Mouse (Mus musculus): Measurements from ENCODE around the gene Tmem150a.

The Tmem150a gene

GRCm38 (mm10) chr6:72355066-72355911, at the start of gene Tmem150a:
TSS of gene Tmem150a (plus strand) at chr6:72355447.
- in situ Hi-C loops (cut with MboI; ENCODE audit: low pct_unique_long_range_greater_than_20kb in 1 of 2, low sequenced_read_pairs in 2 of 2, unreplicated experiment in 1 of 2), result no loop called here

GRCm38 (mm10) chr6:72312198-72312597, 43.0 kb upstream of the Tmem150a start:
- in situ Hi-C loops (cut with MboI; ENCODE audit: low pct_unique_long_range_greater_than_20kb in 1 of 2, low sequenced_read_pairs in 2 of 2, unreplicated experiment in 1 of 2), result no loop called here

- in situ Hi-C loops (cut with MboI; ENCODE audit: low pct_unique_long_range_greater_than_20kb in 1 of 2, low sequenced_read_pairs in 2 of 2, unreplicated experiment in 1 of 2), result no loop called here
Measured at GRCm38 (mm10) chr6:72313124-72313867, 42.0 kb upstream of the Tmem150a start.

GRCm38 (mm10) chr6:72315384-72315783, 39.9 kb upstream of the Tmem150a start:
- in situ Hi-C loops (cut with MboI; ENCODE audit: low pct_unique_long_range_greater_than_20kb in 1 of 2, low sequenced_read_pairs in 2 of 2, unreplicated experiment in 1 of 2), result no loop called here

GRCm38 (mm10) chr6:72316044-72316443, 39.2 kb upstream of the Tmem150a start:
- in situ Hi-C loops (cut with MboI; ENCODE audit: low pct_unique_long_range_greater_than_20kb in 1 of 2, low sequenced_read_pairs in 2 of 2, unreplicated experiment in 1 of 2), result no loop called here

DNA sequence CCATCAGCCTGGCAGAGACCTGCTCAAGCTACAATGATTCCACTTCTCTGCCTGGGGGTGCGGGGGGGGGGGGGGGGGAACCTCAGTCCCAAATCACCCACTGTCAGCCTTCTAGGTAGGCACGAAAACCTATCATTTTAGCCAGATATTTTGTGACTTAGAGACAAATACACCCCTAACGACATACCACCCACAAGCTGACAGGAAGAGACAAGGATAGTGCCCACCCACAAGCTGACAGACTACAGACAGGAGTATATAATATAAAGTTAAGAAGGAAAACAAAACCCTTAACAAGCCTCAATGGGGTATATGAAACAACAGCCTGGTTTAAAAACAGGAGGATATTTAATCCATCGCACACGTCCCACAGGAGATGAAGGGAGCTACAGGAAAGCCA, 36.8 kb upstream of the Tmem150a start:
- in situ Hi-C loops (cut with MboI; ENCODE audit: low pct_unique_long_range_greater_than_20kb in 1 of 2, low sequenced_read_pairs in 2 of 2, unreplicated experiment in 1 of 2), result no loop called here

DNA sequence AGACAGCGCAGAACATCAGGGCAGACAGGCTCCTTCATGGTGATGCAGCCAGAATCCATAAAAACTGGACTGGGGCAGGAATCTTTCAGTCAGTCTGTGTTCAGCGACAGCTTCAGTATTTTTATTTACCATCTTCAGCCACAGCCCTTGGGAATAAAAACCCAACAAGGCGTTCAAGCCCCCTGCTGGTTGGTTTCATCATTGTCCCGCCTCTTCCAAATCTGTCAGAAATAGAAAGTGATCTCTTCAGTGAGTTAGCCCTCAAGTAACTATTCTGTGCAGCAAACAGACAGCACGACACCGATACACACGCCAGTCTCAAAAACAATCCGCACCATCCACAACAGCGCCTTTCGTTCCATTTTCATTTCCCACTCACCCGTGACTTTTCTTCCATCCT, 36.2 kb upstream of the Tmem150a start:
- in situ Hi-C loops (cut with MboI; ENCODE audit: low pct_unique_long_range_greater_than_20kb in 1 of 2, low sequenced_read_pairs in 2 of 2, unreplicated experiment in 1 of 2), result no loop called here

GRCm38 (mm10) chr6:72322936-72323335, 32.3 kb upstream of the Tmem150a start:
- in situ Hi-C loops (cut with MboI; ENCODE audit: low pct_unique_long_range_greater_than_20kb in 1 of 2, low sequenced_read_pairs in 2 of 2, unreplicated experiment in 1 of 2), result no loop called here

- in situ Hi-C loops (cut with MboI; ENCODE audit: low pct_unique_long_range_greater_than_20kb in 1 of 2, low sequenced_read_pairs in 2 of 2, unreplicated experiment in 1 of 2), result no loop called here
Measured at GRCm38 (mm10) chr6:72323786-72324508, 31.3 kb upstream of the Tmem150a start.

DNA sequence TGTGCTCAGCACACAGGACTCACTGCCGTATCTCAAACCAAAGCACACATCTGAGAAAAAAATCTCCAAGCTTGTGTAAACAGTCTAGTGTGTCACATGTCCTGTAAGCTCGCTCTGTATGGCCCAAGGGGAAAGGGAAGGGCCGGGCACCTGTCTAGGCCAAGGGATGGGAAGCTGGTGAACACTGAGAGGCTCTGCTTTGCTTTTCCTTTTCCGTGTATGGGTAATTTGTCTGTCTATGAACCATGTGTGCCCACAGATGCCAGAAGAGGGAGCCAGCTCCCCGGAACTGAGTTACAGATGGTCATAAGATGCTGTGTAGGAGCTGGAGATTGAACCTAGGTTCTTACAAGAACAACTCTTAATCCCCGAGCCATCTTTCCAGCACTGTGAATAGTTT, 29.0 kb upstream of the Tmem150a start:
- in situ Hi-C loops (cut with MboI; ENCODE audit: low pct_unique_long_range_greater_than_20kb in 1 of 2, low sequenced_read_pairs in 2 of 2, unreplicated experiment in 1 of 2), result no loop called here

DNA sequence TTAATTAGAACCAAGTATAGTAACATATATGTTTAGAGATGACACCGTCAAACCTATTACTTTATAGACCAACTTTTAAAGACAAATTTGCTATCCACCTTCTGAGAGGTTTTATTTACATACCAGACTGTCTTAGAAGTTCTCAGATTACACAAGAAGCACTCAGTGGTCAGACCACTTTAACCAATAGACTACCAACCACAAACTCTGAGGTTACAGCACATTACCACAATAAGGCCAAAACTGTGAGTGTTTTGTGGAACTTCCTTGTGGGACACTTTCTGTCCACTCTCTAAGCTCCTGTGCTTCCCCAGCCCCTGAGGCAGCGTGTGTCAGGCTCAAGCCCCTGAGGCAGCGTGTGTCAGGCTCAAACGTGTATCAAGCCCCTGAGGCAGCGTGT, 26.2 kb upstream of the Tmem150a start:
- in situ Hi-C loops (cut with MboI; ENCODE audit: low pct_unique_long_range_greater_than_20kb in 1 of 2, low sequenced_read_pairs in 2 of 2, unreplicated experiment in 1 of 2), result no loop called here

DNA sequence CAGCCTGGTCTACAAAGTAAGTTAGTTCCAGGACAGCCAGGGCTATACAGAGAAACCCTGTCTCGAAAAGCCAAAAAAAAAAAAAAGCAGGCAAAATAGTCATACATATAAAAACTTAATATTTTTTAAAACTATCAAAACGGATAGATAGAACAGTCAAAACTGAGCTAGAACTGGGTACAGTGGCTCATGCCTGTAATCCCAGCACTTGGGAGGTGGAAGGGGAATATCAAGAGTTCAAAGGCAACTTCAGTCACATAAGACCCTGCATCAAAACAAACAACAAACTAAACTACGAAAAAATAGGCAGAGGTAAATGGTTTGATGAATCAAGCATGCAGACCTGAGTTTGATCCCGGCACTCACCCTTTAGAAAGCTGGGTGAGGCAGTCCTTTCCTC, 25.1 kb upstream of the Tmem150a start:
- in situ Hi-C loops (cut with MboI; ENCODE audit: low pct_unique_long_range_greater_than_20kb in 1 of 2, low sequenced_read_pairs in 2 of 2, unreplicated experiment in 1 of 2), result no loop called here

DNA sequence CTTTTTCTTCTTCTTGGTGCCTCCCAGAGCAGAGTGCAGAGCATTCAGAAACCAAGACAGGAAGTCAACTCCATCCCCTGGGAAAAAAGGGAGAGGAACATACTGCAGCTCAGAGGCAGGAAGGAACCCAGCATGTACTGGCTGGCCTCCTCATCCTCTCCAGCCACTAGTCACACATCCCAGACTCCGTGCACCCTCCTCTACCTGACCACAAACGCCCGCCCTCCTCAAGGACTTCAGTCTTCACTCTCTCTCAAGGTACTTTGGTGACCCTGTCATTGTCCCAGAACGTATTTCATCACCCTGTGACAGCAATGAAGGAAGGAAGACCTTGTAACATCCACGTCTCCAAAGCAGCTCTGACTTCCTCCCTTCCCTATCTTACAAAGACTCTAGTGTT, 22.1 kb upstream of the Tmem150a start:
- in situ Hi-C loops (cut with MboI; ENCODE audit: low pct_unique_long_range_greater_than_20kb in 1 of 2, low sequenced_read_pairs in 2 of 2, unreplicated experiment in 1 of 2), result no loop called here

DNA sequence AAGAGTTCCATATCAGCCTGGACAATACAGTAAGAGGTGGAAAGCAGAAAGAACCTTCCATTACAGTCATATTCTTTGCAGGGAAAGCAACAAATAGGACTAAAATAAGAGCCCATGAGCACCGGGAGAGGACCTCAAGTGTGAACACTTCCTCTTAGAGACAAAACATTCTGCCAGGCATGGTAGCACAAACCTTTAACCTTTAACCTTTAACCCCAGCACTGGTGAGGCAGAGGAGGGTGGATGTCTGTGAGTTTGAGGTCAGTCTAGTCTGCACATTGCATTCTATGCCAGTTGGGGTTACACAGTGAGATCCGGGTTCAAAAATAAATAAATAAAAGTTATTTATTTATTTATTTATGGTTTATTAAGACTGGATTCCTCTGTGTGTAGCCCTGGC, 14.8 kb upstream of the Tmem150a start:
- in situ Hi-C loops (cut with MboI; ENCODE audit: low pct_unique_long_range_greater_than_20kb in 1 of 2, low sequenced_read_pairs in 2 of 2, unreplicated experiment in 1 of 2), result no loop called here

- in situ Hi-C loops (cut with MboI; ENCODE audit: low pct_unique_long_range_greater_than_20kb in 1 of 2, low sequenced_read_pairs in 2 of 2, unreplicated experiment in 1 of 2), result no loop called here
Measured at GRCm38 (mm10) chr6:72344396-72345073, 10.7 kb upstream of the Tmem150a start.

GRCm38 (mm10) chr6:72345074-72345567, 10.1 kb upstream of the Tmem150a start, which contains the start of gene Usp39:
TSS of gene Usp39 (minus strand) at chr6:72345184.
- in situ Hi-C loops (cut with MboI; ENCODE audit: low pct_unique_long_range_greater_than_20kb in 1 of 2, low sequenced_read_pairs in 2 of 2, unreplicated experiment in 1 of 2), result no loop called here

- in situ Hi-C loops (cut with MboI; ENCODE audit: low pct_unique_long_range_greater_than_20kb in 1 of 2, low sequenced_read_pairs in 2 of 2, unreplicated experiment in 1 of 2), result no loop called here
Measured at GRCm38 (mm10) chr6:72345633-72346032, 9.6 kb upstream of the Tmem150a start.

GRCm38 (mm10) chr6:72346261-72346660, 9.0 kb upstream of the Tmem150a start:
- in situ Hi-C loops (cut with MboI; ENCODE audit: low pct_unique_long_range_greater_than_20kb in 1 of 2, low sequenced_read_pairs in 2 of 2, unreplicated experiment in 1 of 2), result no loop called here
